Mouse (Mus musculus) common myeloid progenitor, adult 5-6 weeks (primary cell): ENCODE measurements at regions not wholly inside any gene's neighbourhood (a gene's known extent, or its start where the extent isn't known, plus 50 kb on each side); places are given as distances from the start of the nearest gene placed in this dataset.
A peak's percentile ranks its signal among the peaks of the same experiment; 100 is the strongest.

ENCODE experiments used
- ATAC-seq: replicated peaks from 2 replicates; pipeline ENCODE4 v1.8.0; 2016; ENCODE audit warnings: low read depth, mild to moderate bottlenecking, moderate TSS enrichment, inconsistent platforms; ENCODE audit not compliant: poor library complexity, severe bottlenecking

- ATAC-seq: no peak
These were observed 409.7 kb downstream of the Zfp704 start for GRCm38 (mm10) chr3:9200156-9200555.

DNA sequence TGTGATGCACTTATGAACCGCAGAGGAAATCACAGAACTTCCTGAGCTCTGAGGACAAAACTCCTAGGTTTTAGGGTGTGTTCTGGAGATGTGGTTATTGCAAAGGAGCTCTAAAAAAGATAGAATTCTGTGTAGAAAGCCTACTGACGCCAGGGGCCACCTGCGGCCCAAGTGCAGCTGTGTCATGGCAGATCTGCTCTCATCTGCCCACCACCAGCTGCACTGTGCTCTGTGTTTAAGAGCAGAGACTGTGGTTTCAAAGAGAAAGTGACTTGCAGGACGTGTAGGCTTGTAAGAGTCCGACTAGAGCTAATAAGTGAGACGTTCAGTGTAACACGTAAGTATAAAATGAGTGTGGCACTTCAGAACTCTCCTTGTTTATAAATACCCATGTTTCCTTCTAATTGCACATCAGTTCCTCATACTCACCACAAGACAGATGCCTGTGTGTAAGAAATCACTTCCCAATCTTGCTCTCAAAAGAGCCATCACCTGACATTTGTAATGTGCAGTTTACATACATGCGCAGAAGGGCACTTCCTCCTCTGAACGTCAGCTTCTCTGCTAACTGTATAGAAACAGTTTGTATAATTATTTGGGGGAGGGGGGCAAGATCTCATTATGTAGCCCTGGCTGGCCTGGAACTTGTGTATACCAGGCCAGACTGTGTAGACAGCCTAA lies 411.1 kb downstream of the Zfp704 start:
- peak; percentile 83 for ATAC-seq

- no peak for ATAC-seq
These were observed 414.1 kb downstream of the Zfp704 start for GRCm38 (mm10) chr3:9195781-9196180.

DNA sequence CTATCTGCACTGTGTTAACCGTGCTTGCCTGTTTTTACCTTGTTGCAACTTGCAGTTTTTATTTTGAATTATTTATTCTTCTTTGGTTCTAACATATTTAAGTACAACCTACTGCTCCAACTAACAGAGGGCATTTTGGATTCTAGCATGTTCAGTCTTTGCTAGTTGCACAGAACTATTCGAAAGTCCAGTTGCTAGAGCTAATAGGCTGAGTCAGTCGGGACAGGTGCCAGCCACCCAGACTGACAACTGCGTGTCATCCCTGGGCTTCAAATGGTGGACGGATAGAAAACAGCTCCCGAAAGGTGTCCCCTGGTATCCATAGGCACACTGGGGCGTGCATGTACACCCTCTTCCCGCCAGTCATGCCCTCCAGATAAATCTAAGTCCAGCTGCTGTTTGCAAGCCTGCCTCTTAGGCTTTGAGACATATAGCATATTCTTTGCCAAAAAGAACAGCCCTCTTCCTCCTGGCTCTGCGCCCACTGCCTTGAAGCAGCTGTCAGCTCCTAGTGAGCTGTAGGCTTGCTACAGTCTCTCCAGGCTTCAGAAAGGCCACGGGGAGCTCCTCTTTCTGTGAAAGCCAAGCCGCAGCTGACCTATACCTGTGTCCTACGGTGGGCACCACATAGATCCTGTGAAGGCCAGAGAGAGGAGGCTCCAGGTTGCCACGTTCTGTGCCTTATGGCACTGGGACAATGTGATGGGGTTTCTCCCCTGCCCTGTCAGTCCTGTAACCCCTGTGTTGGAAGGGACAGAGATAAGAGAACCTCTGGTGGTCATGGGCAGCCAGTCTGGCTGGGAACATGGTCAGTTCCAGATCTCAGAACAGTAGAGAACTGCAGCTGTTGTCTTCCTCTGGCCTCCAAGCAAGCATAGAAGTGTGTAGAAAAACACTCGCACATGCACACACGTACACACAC lies 420.3 kb downstream of the Zfp704 start:
- no peak for ATAC-seq

DNA sequence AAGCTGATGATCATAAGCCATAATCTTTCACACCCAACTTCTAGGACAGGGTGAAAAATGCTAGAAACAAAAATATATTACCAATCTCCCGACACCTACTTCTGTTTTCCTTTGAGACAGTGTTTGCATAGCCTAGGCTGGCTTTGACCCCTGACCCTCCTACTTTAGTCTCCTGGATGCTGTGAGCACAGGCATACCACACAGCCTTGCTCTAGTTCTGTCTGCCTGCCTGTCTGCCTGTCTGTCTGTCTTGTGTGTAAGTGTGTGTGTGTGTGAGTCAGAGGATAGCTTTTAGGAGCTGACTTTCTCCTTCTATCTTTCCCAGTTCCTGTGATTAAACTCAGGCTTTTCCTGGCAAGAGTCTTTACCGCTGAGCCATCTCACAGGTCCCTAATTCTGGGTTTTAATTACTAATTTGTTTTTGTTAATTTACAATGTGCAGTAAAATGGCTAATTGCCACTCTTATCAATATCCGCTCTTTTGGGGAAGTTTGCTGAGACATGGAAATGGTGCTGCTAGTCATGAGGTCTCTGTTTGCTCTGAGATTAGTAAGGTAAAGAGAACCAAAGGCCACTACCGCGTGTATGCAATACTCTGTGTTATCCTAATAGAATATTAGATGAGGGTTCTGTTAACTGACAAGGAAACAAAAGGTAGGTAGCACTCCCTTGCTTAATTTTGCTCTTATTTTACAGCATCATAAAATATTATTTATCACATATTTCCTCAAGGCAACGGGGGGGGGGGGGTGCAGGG lies 423.3 kb downstream of the Zfp704 start:
- ATAC-seq: no peak

DNA sequence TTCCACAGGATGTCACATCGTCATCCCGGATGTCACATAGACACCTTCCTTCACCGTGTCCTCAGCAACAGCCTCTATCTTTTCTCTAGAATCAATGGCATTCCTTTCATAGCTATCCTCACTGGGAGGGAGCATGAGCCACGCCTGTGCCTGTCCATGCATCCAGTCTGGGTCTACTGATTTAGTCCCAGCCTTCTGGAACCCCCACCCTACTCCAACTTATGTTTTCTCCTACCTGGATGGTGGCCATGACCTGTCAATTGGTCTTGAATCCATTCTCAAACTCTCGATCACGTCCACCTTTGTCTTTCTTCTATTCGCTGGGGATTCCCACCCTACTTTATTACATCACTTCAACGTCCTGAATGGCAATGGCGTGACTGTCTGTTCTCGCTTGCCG lies 428.3 kb downstream of the Zfp704 start:
- no peak for ATAC-seq

DNA sequence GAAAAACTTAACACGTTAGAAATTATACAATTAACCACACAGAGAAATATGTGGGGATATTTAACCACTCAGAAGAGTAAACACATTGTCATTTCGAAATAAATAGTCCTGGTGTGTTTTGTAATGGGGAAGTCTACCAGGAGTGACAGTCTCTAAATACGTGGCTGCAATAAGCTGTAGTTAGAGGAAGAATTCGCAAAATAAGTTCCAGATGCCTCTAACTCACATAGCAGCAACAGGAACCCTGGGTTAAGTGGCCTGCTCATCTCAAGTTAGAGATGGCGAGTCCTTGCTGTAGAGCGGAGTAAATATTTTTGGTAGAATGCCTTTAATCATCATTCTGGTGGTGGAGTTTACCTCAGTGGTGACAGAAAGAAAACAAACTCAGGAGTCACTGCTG lies 430.2 kb downstream of the Zfp704 start:
- peak; percentile 54; the same call in 1 of the 2 replicates for ATAC-seq

GRCm38 (mm10) chr3:9174517-9174832 lies 435.4 kb downstream of the Zfp704 start:
- ATAC-seq: no peak

DNA sequence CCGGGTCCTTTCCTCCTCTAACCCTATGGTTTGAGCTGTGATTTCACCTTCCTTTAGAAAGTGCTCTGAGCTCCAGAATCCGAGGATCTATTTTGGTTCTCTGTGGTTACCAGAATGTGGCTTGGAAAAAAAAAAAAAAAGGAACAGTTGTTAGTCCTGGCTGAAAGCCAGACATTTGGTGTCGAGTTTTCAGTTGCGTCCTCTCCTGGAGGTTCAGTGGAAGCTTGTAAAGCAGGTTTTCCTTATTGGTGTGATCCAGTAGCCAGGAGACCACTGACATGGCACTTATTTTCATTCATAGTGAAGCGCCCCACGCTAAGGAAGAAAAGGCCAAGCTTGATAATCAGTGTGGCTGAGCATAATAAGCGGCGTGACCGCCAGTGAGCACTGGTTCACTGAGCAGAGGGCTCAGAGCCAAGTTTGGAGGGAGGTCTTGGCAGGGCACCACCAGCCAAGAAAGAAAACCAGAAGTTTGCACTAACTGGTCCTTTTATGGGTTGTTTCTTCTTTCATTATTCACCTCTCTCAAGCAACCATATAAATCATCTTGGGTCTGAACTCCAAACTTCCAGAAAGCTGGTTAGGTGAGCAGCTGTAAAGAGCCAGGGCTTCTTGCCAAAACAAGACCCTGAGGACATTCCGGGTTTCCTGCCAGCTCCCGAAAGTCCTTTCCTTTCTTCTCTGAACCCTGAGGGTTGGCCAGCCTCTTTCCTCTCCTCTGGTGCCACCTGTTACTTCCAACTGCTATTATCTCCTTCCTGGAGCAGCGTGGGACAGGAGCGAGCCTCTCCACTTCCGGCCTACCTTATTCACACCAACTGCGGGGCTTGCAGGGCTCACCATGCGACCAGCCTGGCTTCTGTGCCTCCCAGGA lies 436.0 kb downstream of the Zfp704 start:
- peak; percentile 84 for ATAC-seq

DNA sequence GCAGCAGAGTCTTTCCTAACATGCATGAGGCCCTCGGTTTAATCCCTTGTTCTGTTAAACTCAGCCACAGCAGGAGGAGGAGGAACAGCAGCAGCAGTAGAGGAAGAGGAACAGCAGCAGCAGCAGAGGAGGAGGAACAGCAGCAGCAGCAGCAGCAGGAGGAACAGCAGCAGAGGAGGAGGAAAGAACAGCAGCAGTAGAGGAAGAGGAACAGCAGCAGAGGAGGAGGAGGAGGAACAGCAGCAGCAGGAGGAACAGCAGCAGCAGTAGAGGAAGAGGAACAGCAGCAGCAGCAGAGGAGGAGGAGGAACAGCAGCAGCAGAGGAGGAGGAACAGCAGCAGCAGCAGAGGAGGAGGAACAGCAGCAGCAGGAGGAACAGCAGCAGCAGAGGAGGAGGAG lies 437.9 kb downstream of the Zfp704 start:
- ATAC-seq: no peak

DNA sequence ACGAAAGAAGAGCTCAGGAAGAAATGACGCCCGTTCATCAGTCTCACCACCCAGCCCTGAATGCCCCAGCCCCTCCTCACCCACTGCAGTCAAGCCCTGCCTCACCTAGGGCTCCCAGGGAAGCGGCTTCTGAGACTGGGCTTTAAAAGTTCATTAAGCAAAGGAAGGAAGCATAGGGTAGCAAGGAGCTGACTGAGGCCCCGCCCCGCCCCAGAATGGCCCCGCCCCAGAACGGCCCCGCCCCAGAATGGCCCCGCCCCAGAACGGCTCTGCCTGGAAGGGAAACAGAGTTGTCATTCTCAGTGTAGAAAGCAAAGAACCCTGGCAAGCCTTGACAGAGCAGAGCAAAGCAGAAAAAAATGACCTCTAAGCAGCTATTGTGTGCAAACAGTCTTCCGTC lies 440.9 kb downstream of the Zfp704 start:
- peak; percentile 27; the same call in 1 of the 2 replicates for ATAC-seq

DNA sequence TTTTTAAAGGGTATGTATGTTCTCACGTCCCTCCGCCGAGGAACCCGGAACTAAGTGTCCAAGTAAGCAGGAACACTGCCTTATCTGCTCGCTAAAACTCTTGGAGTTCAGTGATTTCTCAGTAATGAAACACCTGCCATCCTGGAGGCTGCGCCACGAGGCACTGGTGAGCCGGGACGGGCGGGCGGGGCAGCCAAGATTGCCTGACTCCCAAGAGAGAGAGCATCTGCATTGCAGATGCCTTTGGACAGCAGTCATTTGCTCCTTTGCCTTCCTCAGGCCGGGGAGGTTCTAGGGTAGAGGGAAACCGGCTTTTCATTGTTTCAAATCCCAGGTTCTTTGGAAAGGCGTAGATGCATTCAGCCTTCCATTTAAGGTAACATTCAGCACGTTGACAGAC lies 450.8 kb downstream of the Zfp704 start:
- no peak for ATAC-seq

DNA sequence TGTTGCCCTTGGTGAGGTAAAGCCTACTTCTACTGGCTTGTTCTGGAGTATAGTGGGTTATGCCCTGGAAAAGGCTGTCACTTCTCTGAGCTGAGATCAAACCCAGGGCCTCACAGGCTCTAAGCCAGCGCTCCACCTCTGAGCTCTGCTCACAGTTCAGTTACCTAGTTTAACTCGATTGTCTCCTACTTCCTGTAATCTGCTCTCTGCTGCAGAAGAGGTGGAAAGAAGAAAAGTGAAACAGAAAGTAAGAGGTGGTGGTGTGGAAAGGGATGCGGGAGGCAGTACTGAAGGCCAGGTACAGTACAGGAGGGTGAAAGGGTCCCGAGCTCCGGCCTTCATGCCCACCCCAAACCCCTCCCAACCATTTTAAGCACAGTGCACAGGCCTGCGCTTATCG lies 455.7 kb downstream of the Zfp704 start:
- peak; percentile 62 for ATAC-seq

- ATAC-seq: peak; percentile 62
These were observed 456.2 kb downstream of the Zfp704 start for GRCm38 (mm10) chr3:9153690-9154089.

DNA sequence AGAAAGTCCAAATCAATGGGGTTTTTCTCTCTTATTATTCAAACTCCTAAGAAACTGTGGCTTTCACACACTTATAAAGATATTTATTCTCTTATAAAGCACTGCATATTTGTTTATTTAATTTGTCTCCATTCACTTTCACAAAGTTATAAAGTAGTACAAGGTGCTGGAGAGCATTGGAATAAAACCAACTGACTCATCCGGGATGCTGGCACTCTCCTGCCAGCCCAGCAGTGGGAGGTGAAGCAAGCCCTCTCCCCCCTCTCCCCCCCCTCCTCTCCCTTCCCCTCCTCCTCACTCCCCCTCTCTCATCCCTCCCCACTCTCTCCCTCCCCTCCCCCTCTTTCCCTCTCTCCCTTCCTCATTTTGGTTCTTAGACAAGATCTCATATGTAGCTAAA lies 457.6 kb downstream of the Zfp704 start:
- ATAC-seq: no peak

DNA sequence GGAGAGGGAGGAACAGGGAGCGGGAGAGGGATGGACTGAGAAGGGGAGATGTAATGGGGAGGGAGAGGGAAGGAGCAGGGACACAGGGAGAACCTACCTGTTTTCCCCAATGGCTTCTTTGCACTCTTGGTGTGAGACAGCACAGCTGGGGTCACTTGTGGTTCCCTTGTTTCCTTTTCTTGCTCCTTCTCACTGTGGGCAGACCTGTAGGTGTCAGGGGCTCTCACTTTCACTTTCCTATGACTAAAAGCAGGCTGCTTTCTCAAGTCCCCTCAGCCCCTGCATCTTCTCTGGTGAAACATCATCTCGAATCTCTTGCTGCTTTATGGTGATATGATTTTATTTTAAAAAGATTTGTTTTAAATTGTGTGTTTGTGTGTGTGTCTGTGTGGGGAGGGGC lies 458.3 kb downstream of the Zfp704 start:
- ATAC-seq: peak; percentile 77

DNA sequence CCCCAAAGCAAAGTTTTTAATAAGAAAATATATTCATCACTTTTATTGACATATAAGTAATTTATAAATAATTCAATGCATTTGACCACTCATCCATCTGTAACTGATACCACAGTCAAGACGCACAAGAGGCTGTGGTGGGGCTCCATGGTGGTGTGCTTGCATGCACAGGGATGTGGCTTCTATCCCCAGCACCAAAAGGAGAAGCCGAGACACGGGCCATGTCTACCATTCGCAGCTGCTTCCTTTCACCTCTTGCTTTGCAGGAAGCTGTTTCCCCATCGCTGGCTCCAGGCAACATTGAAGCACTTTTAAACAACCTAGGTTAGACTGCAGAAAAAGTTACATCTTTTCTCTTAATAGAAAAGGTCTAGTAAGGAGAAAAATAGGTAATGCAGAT lies 461.3 kb downstream of the Zfp704 start:
- ATAC-seq: peak; percentile 93

- no peak for ATAC-seq
These were observed 463.4 kb downstream of the Zfp704 start for GRCm38 (mm10) chr3:9146481-9146880.

GRCm38 (mm10) chr3:9145612-9146011 lies 464.3 kb downstream of the Zfp704 start:
- no peak for ATAC-seq

DNA sequence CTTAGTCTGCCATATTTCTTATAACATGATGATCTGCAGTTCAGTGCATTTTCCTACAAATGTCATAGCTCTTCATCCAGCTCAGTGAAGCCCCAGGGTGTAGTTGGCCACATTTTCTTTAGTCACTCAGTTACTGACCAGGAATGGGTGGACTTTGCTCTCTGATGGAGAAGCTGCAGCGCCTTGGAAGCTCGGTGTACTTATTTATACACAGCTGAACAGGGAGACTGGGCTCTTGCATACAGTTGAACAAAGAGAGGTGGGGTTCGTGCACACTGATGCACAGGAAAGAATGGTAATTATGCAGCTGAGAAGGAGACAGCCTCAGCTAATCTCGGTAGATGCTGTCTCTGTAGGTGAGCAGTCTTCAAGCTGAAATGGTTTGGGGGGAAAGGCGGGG lies 468.0 kb downstream of the Zfp704 start:
- no peak for ATAC-seq
